Mouse (Mus musculus): ENCODE data around the gene Tmem160. TPM values are rescaled to one million over a fixed set of nuclear protein-coding genes. Genes with fewer than 3 reads are reported as not detected.
A peak's percentile ranks its signal among the peaks of the same experiment; 100 is the strongest.

The Tmem160 gene
- total RNA-seq, 2 experiments from 2014 or later: 23.2 to 28.7 TPM

DNA sequence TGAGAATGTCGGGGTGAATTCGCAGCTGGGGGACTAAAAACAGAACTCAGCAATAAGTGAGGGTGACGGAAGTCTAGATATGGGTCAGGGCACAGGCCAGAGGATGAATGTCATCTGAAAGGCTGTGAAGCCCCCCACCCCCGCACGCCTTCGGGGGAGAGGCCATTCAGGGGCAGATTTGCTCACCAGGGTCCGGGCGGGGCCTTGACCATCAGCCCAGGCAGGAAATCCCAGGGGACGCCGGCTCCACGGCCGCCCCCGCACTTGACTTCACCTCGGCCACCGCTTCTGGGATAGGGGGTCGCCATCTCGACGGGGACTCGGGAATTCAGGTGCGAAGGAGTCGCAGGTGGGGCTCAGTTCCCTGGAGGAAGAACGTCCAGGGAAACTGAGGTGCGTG, 22.7 kb downstream of the Tmem160 start:
- intact Hi-C loops (cut with DNase I; ENCODE audit: low total_unique reads): no loop called here
- DNase-seq: no peak

DNA sequence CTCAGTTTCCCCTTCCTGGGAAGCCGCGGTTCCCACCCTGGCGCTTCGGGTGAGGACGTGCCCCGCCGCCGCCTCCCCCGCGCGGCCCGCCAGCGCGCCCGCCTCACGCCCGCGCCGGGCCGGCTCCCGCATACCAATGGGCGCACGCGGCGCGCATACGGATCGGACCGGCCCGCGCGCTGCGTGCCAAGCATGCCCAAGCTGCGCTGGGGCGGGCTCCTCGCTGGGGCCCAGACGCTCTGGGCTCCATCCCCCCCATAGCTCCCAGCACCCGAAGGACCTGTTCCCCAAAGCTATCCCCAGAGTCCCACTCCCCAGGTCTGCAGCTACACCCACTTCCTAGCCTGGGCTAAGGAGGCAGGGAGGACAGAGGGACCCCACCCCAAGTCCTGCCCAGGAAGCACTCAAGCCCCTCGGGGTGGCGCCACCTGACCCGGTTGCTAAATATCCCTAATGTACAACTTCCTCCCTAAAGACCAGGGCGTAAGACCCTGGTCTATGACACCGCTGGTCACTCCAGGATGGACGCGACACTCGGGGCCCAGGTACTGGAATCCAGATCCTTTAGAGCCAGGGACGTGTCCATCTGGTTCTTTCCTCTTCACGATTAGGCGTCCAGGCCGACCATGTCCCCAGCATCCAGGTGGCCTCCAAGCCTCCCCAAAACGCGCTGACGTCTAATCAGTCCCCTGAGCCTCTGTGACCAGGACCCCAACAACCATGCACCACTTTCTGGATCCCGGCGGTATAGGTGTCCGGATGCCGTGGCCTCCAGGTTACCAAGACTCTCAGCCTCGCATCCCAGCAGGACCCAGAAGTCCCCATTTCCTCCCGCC, 23.4 kb downstream of the Tmem160 start:
- no peak for DNase-seq
- intact Hi-C loops (cut with DNase I; ENCODE audit: low total_unique reads): no loop called here

DNA sequence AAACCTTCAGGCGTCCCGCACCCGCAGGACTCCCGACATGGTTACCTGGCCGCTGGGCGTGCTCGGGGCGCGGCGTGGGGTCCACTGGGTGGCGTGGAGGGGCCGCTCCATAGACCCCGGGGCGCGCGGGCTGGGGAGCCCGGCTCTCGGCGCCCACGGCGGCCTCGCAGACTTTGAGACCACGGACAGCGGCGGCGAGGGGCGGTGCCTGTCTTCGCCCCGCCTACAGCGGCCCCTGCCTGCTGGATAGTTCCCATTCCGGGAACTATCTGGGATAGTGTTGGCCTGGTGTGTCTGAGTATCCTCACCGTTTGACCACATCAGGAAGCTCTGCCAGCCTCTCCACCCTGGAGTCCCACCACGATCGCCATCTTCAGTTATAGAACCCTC, 24.0 kb downstream of the Tmem160 start:
- DNase-seq: no peak
- intact Hi-C loops (cut with DNase I; ENCODE audit: low total_unique reads): no loop called here

DNA sequence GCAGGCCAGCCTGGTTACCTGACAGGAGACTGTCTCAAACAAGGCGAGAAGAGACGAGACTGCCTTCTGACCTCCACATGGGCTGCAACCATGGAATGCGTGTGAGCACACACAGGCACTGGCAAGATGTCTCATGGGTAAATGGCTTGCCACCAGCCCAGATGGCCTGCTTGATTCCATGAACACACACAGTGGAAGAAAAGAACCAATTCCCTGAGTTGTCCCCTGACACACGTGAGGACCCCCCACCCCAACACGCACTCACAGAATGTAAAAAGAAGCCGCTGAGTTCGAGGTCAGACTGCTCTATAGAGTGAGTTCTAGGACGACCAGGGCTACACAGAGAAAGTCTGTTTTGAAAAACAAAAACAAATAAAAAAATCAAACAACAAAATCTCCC, 25.0 kb downstream of the Tmem160 start, which contains the start of gene Npas1:
Npas1 (minus strand) TSS at position 101 of the 400 bp plus-strand sequence.
- intact Hi-C loops (cut with DNase I; ENCODE audit: low total_unique reads): no loop called here
- no peak for DNase-seq

DNA sequence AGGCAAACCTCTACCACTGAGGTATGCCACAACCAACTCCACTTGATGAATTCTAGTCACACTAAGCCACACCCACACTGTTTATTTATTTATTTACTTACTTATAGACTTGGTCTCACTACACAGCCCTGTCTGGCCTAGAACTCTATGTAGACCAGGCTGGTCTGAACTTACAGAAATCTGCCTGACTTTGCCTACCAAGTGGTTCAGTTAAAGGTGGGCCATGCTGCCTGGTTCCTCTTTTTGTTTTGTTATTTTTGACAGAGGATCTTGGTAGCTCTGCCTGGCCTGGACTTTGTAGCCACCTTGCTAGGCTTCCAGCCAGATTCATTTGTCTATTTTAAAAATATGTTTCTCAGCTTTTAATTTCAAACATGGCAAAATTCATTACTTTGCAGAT, 36.2 kb downstream of the Tmem160 start:
- intact Hi-C loops (cut with DNase I; ENCODE audit: low total_unique reads): no loop called here

DNA sequence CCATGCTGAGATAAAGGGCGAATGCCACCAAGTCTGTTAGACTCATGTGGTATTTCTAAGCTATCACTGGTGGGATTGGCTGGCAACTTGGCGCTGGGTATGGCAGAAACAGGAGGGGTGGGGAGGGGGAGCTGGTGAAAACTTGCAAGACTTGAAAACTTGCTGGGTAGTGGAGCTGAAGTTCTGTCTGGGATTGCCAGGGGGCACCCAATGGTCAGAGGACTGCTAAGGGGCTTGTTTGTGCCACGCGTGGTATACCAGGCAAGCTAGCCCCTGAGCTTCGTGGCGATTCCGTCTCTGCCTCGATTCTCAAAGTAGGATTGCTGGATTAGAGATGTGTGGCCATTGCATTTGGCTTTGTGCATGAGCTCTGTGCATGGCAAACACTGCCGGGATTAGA, 37.4 kb downstream of the Tmem160 start:
- intact Hi-C loops (cut with DNase I; ENCODE audit: low total_unique reads): no loop called here

More for the DNA sequence above, 36.2 kb downstream of the Tmem160 start:
- DNase-seq: no peak

DNA sequence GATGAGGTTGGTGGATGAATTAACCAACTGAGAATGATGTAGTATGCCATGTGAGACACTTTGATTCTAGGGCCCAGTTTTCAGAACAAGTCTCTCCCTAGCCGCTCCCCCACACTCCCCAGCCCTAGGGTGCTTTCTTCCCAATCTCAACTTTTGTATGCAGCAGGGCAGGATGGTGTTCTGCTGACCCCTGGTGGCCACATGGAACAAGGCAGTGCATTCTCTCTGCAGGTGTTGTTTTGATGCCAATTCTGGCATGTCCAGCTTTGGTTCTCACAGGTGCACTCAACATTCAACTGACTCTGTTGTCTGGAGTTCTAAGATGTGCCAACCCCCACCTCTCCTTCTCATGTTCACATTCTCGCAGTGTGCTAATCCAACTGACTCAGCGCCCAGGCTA, 39.2 kb downstream of the Tmem160 start:
- DNase-seq: peak; percentile 58
- intact Hi-C loops (cut with DNase I; ENCODE audit: low total_unique reads): no loop called here

More for the DNA sequence above, 37.4 kb downstream of the Tmem160 start:
- peak; percentile 30 for DNase-seq

DNA sequence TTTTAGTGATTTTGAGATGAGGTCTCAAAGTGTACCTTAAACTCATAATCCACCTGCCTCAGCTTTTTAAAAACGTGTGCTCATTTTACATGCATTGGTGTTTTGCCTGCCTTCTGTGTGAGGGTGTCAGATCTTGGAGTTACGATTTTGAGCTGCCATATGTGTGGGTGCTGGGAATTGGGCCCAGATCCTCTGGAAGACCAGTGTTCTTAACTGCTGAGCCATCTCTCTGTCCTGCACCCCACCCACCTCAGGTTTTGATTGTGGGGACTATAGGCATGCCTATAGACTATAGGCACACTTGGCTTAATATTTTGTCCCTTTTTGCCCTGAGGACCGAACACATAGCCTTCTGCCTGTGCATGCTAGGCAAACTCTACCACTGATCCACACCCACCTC, 39.6 kb downstream of the Tmem160 start:
- intact Hi-C loops (cut with DNase I; ENCODE audit: low total_unique reads): no loop called here
- no peak for DNase-seq

DNA sequence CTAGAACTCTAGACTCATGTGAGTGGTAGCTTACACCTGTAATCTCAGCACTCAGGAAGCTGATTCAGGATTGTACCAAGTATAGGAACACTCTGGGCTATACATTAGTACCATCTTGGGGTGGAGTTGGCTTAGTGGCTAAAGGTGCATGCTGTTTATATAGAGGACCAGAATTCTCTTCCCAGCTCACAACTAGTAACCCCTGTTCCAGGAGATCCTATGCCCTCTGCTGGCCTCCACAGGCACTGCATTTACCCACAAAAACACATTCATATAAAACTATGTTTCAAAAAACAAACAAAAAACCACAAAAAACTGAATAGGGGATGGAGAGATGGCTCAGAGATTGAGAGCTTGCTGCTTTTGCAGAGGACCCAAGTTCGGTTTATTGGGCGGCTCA, 40.8 kb downstream of the Tmem160 start:
- DNase-seq: peak; percentile 33
- intact Hi-C loops (cut with DNase I; ENCODE audit: low total_unique reads): no loop called here

DNA sequence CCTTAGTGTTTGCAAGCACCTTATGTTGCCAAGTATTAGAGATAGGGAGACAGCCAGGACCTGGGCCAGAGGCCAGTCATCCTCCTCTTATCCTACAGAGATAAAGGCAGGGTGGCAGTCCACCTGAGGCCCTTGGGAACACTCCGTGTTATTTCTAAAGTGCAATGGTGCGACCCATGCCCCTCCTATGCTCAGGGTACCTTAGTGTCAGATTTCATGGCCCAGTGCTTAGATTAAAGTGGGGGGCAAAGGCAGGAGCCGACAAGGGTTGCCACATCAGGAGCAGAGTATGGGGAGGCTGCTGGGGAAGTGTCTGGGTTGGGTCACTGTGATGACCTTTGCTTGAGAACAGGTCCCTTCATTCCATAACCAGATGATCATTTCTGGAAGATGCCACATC, 43.7 kb downstream of the Tmem160 start:
- DNase-seq: no peak
- intact Hi-C loops (cut with DNase I; ENCODE audit: low total_unique reads): no loop called here

DNA sequence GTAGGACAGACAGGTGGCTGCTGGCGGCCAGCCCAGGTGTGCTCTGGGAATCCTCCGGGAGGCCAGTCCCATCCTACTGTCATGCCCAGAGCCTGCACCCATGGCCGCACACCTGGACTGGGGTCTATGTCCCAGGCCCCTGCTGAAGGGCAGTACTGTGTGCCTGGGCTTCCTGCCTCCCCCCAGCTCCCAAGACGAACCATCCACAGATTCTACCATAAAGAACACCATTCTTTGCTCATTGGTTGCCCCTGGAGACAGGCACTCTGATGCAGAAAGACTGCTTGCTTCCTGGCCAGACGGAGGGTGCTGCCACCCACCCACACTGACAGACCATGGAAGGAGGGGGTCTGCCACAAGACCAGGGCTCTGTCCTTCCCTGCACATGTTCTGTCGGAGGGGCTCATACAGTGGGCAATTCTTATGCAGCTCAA, 47.1 kb downstream of the Tmem160 start:
- intact Hi-C loops (cut with DNase I; ENCODE audit: low total_unique reads): no loop called here

DNA sequence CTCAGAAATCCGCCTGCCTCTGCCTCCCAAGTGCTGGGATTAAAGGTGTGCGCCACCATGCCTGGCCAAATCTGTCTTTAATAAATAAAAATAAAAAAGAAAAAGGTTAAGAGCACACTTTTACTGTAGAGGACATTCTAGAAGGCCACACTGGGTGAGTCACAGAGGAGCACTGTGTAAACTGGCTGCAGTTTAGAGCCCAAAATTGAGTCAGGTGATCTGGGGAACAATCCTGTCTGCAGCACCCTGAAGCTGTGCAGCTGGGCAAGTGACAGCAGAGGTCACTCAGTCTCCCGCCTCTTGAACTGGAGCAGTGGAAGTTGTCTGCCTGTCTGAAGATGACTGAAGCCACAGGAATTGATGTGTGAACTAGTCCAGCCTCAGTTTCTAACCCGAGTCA, 49.0 kb downstream of the Tmem160 start:
- DNase-seq: no peak
- intact Hi-C loops (cut with DNase I; ENCODE audit: low total_unique reads): no loop called here

More for the DNA sequence above, 47.1 kb downstream of the Tmem160 start:
- DNase-seq: no peak

DNA sequence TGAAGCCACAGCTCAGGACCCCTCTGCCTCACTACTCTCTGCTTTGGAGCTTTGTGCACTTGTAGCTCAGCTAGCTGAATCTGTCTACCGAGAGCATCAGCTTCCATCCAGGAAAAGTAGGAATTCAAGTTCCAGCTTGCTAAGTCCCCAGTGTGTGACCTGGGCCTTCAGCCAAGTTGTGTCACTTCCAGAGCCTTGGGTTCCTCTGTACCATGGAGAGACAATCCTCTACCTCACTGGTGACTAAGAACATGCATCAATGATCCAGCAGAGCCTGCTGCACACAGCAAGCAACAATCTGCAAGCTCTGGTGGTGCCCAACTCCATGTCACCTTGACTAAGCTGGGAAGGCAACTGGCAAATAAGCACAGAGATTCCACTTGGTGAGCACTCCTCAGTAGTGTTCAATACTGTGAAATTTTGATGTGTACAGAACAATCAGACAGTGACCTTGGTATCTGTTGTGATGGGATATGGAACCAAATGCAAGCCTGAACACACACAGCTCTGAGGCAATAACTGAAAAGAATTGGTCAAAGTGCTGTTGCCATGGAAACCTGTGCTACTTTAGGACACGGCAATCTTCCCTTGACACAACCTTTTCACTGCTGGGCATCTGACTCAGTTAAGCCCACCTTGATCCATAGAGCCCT, 52.1 kb downstream of the Tmem160 start:
- DNase-seq: peak; percentile 36
- intact Hi-C loops (cut with DNase I; ENCODE audit: low total_unique reads): no loop called here

Other genes starting within 250 kb of the Tmem160 start
- gene Dhx34, start 230.7 kb upstream of the Tmem160 start, total RNA-seq (2021): 1 to 10 TPM; 4.2 to 4.6 TPM
- under 1 TPM; 0.20 to 0.27 TPM for gene C5ar2, start 208.6 kb upstream of the Tmem160 start, total RNA-seq (2021)
- gene C5ar1, start 193.2 kb upstream of the Tmem160 start, total RNA-seq (2021): 1 to 10 TPM; 2.6 to 3.1 TPM
- gene Inafm1, start 179.2 kb upstream of the Tmem160 start, total RNA-seq (2021): 10 to 100 TPM; 11.1 to 12.4 TPM
- 10 to 100 TPM; 30.1 to 32.8 TPM for gene Ccdc9, start 166.0 kb upstream of the Tmem160 start, total RNA-seq (2021)
- gene Bbc3, start 144.4 kb upstream of the Tmem160 start, total RNA-seq (2021): 1 to 10 TPM; 3.6 to 5.1 TPM
- gene Sae1, start 65.0 kb upstream of the Tmem160 start, total RNA-seq (2021): 10 to 100 TPM; 30.0 to 37.9 TPM
- 10 to 100 TPM; 27.9 to 28.5 TPM for gene Zc3h4, start 51.9 kb upstream of the Tmem160 start, total RNA-seq (2021)
- gene Npas1, start 24.9 kb downstream of the Tmem160 start, total RNA-seq (2021): not detected
- gene Arhgap35, start 162.2 kb downstream of the Tmem160 start, total RNA-seq (2021): 10 to 100 TPM; 18.8 to 23.1 TPM
- gene Ceacam15, start 222.9 kb downstream of the Tmem160 start, total RNA-seq (2021): not detected

All from gastrocnemius, postnatal 14 days (tissue).